Mouse (Mus musculus): ENCODE data around the gene Col2a1. TPM values are rescaled to one million over a fixed set of nuclear protein-coding genes. Genes with fewer than 3 reads are reported as not detected.

The Col2a1 gene
- total RNA-seq, 2 experiments from 2014 or later, result 33.3 to 33.7 TPM

Other genes starting within 250 kb of the Col2a1 start
- 1 to 10 TPM; 7.4 to 8.5 TPM for gene Rapgef3, start 236.7 kb downstream of the Col2a1 start, total RNA-seq (2021)
- 10 to 100 TPM; 34.5 to 42.6 TPM for gene Slc48a1, start 226.2 kb downstream of the Col2a1 start, total RNA-seq (2021)
- 10 to 100 TPM; 24.5 to 40.3 TPM for gene Hdac7, start 160.2 kb downstream of the Col2a1 start, total RNA-seq (2021)
- 1 to 10 TPM in 1 of 2 experiments, under 1 TPM in 1; 0.40 to 2.8 TPM for gene Vdr, start 94.1 kb downstream of the Col2a1 start, total RNA-seq (2021)
- 10 to 100 TPM; 14.4 to 17.7 TPM for gene Tmem106c, start 40.5 kb downstream of the Col2a1 start, total RNA-seq (2021)
- 1,000 to 10,000 TPM; 1,073 to 1,245 TPM for gene Pfkm, start 87.9 kb upstream of the Col2a1 start, total RNA-seq (2021)
- 10 to 100 TPM in 1 of 2 experiments, 1 to 10 TPM in 1; 9.6 to 13.3 TPM for gene Senp1, start 89.0 kb upstream of the Col2a1 start, total RNA-seq (2021)
- 100 to 1,000 TPM; 137 to 157 TPM for gene Asb8, start 160.9 kb upstream of the Col2a1 start, total RNA-seq (2021)
- gene Ccdc184, start 162.5 kb upstream of the Col2a1 start, total RNA-seq (2021), result not detected
- not detected for gene Olfr288, start 190.8 kb upstream of the Col2a1 start, total RNA-seq (2021)
- gene Gm44579, start 216.3 kb upstream of the Col2a1 start, total RNA-seq (2021), result not detected
- not detected for gene Olfr287, start 216.4 kb upstream of the Col2a1 start, total RNA-seq (2021)
- gene Olfr286, start 229.8 kb upstream of the Col2a1 start, total RNA-seq (2021), result not detected